Mouse (Mus musculus): Measurements from ENCODE around the gene Cyfip2.

DNA sequence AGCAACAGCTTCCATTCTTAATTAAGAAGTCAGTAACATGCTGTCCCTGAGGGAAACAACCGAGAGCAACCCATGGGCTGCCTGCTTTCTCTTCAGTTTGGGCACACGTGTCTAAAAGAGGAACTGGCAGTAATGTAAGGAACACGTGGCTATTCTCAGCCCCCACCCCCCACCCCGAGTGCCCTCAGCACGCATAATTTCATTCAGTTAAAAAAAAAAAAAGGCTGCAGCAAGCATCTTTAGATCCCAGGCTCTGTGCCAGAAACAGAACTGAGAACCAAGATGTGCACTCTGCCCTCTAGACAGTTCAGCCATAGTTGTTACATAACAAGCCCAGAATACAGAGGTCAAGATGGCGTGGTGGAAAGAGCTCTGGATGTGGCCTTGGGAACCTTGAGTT, 25.9 kb downstream of the Cyfip2 start:
- TF ChIP-seq CTCF (IDR thresholded peaks at IDR 0.05; ENCODE audit: extremely low read depth, insufficient read depth, low read length) (no peak), POLR2A (IDR thresholded peaks at IDR 0.05; ENCODE audit: extremely low read depth, insufficient read depth, low read length) (no peak)
